Mouse (Mus musculus): ENCODE results near the gene Gys1.
"Not testable (repeated sequence)": the region's sequence is repeated elsewhere in the genome, so short reads cannot be mapped to it uniquely, and the experiment has no call there.

GRCm38 (mm10) chr7:45462868-45463267 lies 28.2 kb downstream of the Gys1 start:
- TF ChIP-seq ZC3H11A (IDR thresholded peaks at IDR 0.05; ENCODE audit: borderline replicate concordance, low read depth, low read length); ZNF384 (IDR thresholded peaks at IDR 0.05; ENCODE audit: low read depth, low read length); HCFC1 (IDR thresholded peaks at IDR 0.05; ENCODE audit: borderline replicate concordance, insufficient read depth, low read length): not testable (repeated sequence)
